Mouse (Mus musculus) ovary, adult 2 months (tissue): ENCODE measurements around the gene Chdh. TPM values are rescaled to one million over a fixed set of nuclear protein-coding genes. Genes with fewer than 3 reads are reported as not detected.

Experiments
- polyA plus RNA-seq: library from polyadenylated mRNA; depleted of rRNA; stranded (reverse); fragments of >200 nt; gene quantifications from 2 replicates; pipeline ENCODE4 v1.2.3, GENCODE M21; 2012; rRNA removed

Chdh gene
- polyA plus RNA-seq: 49.3 and 49.6 TPM in 2 replicates

DNA sequence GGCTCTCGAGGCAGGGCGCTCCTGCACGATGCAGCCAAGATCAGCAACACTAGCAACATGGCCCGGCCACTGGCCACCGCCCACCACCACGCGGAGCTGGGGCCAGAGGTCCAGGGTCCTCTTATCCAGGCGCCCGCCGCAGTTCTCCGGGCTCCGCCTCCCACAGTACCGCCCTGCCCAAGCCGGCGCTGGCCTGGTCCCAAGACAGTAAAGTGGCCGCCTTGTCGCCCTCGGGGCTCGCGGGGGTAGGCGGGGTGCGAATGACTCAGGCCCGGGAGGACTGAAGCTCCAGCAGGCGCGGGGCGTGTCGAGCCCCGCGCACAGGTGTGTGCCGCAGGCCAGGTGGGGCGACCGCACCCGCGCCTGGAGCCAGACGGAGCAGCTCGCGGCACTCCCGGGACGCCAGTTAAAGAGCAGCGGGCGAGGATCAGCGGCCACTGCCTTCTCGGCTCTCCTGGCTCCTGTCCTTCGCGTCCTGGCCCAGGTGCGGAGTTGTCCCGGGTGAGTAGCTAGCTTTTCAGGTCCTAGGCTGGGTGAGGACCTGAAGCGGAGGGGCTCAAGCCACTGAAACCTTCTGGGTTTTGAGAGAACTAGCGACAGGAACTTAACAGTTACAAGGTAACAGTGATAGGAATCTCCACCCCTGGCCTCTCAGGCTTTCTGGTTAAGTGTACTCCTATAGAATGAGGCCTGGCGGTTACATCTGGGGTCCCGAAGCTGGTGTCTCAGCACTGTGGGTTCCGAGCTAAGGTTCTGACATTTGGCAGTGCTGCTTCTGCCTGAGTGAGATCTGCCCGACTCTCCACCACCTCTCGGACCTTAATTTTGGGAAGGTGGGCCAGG, at the start of gene Chdh, which contains the start of gene Il17rb:
Gene Chdh, plus strand, starts transcription at position 291 of the 843 bp plus-strand sequence.
Gene Il17rb, minus strand, starts transcription at position 164 of the 843 bp plus-strand sequence.

DNA sequence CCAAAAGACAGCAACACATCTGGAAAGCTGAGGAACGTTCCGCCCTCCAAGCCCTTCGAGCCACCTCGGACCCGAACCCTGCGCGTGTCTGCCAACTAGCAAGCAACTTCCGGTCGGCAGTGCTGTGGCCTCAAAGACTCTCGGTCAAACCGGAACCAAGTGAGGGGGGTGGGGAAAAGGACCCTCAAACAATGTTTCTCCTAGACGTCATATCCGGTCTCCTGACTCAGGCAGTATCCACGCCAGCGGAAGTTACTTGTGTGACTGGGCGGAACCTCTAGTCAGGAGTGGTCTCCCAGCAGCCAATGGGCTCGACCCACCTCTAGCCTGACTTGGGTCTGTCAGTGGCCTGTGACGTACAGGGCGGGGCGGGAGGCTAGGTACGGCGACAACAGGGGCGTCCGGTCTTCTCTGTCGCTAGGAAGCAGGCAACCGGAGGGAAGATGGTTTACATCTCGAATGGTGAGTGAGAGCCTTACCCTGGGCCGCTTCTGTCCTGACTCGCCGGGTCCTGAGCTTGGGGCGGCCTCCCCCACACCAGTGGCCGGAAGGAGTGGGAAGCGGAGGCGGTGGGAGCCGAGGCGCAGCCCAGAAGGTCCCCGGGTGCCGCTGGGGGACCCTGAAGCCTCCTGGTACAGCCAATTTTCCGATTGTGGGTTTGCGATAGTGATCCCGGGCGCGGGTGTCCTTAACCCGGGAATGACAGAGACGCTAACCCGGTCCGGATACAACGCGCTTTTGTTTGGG, 40.6 kb upstream of the Chdh start, which contains the start of gene Selenok:
Gene Selenok, plus strand, starts transcription at position 234 of the 747 bp plus-strand sequence.

DNA sequence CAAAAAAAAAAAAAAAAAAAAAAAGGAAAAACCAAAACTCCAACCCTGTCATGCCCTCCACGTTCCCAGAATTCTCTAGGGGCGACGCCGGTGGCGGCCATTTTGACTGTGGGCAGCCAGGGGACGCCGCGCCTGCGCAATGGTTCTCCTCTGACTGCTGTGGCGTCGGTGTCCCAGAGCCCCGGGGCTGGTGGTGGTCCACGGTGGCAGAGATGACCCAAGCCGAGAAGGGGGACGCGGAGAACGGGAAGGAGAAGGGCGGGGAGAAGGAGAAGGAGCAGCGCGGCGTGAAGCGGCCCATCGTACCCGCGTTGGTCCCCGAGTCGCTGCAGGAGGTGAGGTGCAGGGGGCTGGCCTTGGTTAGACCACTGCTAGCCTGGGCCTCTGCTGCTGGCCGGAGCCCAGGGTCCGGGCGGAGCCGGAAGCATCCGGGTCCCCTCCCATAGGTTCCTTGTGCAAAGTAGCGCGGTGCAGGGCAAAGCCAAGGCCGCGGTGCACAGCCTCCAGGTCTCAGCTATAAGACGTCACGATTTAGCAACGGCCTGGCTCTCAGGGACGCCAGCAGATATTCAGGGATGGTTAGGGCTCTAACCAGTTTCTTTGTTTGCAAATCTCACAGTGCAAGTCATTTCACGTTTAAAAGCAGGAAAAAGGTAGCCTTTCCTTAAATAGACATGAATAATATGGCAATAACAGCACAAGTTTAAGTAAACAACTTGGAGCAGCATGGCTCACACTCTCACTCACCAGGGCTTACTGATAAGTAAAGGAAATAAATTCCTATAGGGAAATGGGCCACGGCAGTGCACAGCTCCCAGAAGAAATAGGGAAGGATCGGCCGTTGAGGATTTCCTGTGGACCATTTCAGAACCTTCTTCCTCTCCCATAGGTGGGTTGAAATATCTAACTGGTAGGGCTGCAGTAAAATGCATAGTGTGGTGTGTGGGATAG, 30.3 kb upstream of the Chdh start, which contains the start of gene Actr8:
Gene Actr8, plus strand, starts transcription at position 84 of the 951 bp plus-strand sequence.

Other genes with a start within 250 kb of the Chdh start
- gene Selenok, start 40.7 kb upstream of the Chdh start, polyA plus RNA-seq: 16.4 and 22.1 TPM in 2 replicates
- 12.4 and 15.6 TPM in 2 replicates for gene Actr8, start 30.7 kb upstream of the Chdh start, polyA plus RNA-seq
- 10.7 and 12.8 TPM in 2 replicates for gene Il17rb, start 127 bp upstream of the Chdh start, polyA plus RNA-seq